Mouse (Mus musculus) cerebellum, adult 9-11 months (tissue): ENCODE data around the gene Gtpbp6.
A peak's percentile ranks its signal among the peaks of the same experiment; 100 is the strongest.
"Not testable (repeated sequence)": the region's sequence is repeated elsewhere in the genome, so short reads cannot be mapped to it uniquely, and the experiment has no call there.

Experiments used
- DNase-seq: peaks from one replicate; pipeline ENCODE4 v3.0.0; 2022

Gene Gtpbp6

DNA sequence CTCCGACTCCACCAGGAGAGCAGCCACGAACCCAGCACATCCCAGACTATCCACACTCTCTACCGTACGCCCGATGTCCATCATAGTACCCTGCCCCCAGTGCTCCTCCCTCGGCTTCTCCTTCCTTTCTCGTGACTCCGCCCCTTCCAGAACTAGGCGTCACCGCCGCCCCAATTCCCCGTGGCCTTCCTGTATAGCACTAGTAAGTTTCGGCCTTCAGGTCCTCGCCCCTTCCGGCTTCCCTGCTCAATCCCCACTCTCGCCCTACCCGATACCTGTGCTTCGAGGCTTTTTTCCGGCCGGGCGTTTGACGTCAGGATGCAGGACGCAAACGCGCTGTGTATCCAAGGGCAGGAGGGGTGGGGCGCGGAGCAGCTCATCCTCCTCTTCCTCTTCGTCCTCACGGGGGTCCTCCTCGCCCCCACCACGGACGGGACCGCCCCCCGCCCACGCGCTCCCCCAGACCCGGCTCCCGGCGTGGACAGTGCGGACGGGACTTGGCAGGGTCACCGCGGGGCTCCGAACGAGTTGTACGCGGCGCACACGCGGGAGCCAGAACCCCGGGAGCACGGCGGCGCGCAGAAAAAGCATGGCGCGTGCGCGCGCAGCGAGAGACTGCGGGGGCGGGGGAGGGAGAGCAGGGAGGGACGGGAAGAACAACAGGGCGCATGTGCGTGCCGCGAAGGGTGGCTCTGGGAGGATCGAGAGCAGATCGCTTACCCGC is at the start of gene Gtpbp6:
Gene Gtpbp6, minus strand, starts transcription at position 617 of the 724 bp plus-strand sequence.
- DNase-seq, result peak; percentile 97

DNA sequence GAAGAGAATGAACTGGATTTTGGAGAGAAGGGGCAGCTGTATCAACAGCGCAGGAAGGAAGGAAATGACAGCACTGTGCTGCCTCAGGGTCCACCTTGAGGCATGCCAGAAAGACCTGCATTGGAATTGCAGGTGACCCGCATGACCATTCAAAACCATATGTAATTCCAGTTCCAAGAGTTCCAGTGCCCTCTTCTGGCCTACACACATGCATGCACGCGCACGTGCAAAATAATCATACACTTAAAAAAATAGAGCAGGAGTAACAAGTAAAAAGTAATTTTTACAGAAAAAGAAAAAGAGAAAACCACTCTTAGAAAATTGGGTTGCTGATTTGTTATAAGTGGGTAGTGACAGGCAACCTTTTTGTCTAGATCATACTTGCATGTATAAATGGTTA is 35.0 kb upstream of the Gtpbp6 start:
- DNase-seq, result no peak

DNA sequence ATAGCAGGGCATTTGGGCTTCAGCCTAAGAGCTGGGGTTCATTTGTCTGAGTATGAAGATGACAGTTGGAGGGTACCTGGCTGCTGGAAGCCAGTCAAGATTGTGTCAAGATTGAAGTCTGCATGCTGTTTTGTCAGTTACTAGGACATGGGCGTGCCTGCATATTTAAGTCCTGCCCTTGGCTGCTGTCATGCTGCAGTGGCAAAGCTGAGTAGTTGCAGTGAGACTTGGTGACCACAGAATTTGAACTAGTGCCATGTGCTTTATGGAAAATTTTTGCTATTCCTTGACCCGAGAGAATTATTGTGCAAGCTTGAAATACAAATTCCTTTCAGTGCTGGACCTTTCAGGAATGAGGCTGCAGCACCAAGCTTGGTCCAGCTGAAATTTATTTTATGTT is 34.3 kb upstream of the Gtpbp6 start:
- DNase-seq, result no peak

DNA sequence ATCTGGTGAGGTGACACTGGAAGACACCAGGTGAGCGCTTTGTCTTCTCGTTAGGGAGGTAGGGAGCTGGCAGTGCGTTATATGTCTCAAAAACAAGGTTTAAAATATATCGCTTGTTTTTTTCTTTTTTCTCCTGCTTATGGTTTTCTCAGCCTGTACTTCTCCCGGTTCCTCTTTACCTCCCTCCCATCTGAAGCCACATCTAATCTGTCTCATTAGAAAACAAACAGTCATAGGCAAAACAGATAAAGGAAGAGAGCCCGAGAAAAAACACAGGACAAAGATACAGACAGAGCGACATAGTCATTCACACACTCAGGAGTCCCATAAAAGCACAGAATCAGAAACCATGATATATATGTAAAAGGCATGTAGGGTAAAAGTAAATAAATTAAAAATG is 32.4 kb upstream of the Gtpbp6 start:
- DNase-seq, result no peak

DNA sequence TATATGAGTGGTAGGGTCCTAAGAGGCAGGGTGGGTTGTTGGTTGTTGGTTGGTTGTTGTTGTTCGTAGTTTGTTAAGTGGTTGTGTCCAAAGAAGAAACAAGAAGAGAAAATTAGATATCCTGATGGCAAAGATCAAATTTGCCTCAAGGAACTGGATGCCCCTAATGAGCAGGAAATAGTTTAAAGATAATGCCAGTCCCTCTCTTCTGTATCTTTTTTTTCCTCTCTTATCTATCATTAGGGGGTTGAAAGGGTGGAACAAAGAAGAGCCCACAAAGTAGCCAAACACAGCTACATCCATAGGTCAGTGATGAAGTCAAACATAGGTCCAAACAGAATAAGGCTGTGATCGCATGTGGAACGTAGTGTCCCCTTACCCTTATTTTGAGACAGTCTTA is 31.3 kb upstream of the Gtpbp6 start:
- no peak for DNase-seq

DNA sequence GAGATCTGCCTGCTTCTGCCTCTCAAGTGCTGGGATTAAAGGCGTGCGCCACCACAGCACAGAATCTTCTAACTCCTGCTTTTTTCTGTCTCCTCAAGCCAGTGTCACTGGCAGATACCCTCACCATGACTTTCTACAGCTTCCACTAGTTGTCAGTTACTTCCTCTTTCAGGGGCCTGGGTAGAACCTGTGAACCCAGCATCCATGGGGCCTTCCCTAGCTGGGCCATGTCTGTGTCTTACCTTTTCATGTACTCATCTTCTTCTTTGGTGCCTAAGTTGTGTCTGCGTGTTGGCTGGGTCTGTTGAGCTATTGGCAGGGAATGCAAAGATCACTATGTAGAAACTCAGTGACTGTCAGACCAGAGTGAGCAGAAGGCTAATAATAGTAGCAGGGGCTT is 29.8 kb upstream of the Gtpbp6 start:
- DNase-seq, result no peak

DNA sequence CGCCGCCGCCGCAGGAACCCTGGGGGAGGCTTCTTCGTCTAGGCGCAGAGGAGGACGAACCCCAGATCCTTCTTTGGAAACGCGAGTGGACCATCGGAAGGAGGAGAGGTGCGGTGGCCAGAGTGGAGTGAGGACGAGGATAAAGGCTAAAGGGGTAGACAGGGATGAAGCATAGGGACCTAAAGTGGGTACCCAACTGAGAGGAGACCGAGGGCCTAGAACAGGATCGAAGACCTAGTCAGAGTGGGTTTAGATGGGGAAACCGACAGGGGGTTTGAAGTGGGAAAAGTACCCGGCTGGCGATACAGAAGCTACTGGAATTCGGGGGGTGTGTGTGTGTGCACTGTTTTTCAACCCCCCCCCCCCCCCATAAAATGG is 28.1 kb upstream of the Gtpbp6 start:
- DNase-seq, result no peak

DNA sequence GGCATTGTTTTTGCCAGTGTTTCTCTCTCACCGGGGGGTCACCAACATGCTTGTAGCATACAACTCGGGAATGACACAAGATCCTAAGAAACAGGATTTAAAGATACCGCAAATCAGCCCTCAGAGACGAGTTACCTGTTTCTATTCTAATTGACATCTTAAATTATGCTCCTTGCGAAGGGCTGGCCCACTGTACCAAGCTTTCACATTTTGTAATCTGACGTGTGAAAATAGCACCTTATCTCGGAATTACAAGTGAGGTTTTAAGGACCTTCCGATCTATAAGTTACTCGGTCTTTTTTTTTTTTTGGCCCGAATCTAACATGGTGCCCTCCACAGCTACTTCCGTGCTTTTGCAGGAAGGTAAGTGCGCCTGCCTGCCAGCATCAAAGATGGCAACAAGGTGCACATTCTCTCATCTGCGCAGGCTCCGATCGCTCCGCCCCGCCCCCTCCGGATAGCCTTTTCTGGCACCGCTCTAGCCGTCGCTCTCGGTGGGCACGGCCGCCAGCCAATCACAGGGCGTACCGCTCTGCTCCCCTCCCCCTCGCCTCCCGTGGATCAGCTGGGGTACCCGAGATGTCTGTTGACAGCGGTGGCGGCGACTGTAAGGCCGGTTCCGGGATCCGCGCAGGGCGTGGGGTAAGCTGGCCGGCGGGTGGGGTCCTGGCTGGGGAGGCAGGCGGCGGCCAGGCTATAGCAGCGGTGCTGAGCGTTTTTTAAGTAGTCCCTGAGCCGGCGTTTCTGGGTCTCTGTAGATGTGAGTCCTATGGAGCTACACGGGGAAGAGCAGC is 27.5 kb upstream of the Gtpbp6 start, which contains the start of gene Chfr:
Gene Chfr, plus strand, starts transcription at position 550 of the 794 bp plus-strand sequence.
- DNase-seq, result peak; percentile 99

DNA sequence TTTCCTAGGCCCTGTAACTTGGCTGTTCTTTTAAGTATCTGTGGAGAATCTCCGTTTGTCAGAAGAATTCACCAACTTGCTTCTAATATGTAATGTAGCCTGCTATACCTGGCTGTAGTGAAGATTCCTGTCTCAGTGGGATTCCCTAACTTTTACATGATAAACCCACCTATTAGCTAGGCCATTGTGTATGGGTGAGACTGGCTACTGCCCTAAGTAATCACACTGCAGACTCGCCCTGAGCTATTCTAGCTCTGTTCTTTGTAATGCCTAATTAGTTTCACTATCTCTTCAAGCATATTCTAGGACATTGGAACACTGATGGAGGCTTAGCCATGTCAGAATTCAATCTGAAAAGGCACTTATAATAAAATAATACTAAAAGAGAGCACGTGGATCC is 14.4 kb upstream of the Gtpbp6 start:
- not testable (repeated sequence) for DNase-seq

DNA sequence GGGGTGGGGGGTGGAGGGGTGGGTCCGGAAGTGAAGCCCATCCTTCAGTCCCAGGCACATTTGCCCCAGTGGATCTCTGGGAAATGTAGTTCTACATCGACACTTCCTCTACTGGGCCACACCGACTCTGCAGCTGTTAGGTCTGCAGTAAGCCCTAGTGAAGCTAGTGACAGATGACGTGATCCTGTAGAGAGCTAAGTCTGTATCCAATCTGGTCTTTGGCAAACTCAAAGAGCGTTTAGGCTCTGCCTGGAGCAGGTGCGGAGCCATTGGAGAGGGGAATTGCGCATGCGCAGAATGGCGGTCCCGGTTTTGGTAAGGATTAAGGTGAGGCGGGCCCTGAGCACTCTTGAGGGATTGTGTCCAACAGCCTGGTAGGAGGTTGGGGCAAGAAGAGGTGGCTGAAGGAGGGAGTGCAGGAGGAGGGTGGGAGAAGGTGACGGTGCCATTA is 2.0 kb upstream of the Gtpbp6 start, which contains the start of gene Zfp605:
Gene Zfp605, plus strand, starts transcription at position 102 of the 451 bp plus-strand sequence.
- peak; percentile 95 for DNase-seq

DNA sequence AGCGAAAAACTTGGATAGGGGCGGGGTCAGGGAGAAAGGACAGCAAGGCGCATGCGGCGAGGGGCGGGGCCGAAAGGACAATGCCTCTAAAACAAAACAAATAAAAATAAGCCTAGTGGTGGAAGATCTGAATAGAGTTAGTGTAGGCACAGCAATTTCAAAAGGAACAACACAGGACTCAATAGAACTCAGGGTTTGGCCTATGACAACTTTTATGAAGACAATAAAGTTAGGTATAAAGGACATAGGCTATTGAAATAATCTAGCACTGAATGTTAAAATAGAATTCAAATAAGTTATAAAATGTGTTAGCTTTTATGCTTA is 270 bp upstream of the Gtpbp6 start:
- DNase-seq, result no peak

DNA sequence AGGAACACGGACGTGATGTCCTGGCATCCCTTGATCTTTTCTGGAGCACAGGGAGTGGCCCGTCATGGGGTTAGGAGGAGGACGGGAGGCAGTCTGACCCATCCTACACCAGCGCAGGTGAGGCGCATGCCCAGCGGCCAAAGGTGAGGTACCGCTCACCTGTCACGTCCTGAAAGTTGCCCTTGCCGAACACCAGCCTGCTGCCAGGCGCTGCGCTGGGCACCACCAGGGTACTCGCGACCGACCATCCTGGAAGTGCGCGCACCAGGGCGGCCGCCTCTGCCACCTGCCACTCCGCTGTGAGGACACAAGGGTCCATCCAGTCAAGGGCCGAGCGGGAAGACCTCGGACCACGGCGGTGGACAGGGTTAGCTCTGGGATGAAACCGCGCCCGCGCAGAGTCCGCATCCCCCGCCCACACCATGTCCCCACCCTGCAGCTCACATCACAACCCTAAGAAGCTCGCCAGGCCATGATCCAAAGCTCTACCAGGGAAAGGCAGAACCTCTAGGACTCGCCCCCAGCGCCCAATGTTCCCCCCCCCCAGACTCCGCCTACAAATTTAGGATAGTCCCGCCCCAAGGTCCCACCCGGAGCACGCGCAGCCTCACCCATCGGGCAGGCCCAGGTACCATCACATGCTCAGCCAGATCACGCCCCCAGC is 964 bp downstream of the Gtpbp6 start:
- peak; percentile 82 for DNase-seq

DNA sequence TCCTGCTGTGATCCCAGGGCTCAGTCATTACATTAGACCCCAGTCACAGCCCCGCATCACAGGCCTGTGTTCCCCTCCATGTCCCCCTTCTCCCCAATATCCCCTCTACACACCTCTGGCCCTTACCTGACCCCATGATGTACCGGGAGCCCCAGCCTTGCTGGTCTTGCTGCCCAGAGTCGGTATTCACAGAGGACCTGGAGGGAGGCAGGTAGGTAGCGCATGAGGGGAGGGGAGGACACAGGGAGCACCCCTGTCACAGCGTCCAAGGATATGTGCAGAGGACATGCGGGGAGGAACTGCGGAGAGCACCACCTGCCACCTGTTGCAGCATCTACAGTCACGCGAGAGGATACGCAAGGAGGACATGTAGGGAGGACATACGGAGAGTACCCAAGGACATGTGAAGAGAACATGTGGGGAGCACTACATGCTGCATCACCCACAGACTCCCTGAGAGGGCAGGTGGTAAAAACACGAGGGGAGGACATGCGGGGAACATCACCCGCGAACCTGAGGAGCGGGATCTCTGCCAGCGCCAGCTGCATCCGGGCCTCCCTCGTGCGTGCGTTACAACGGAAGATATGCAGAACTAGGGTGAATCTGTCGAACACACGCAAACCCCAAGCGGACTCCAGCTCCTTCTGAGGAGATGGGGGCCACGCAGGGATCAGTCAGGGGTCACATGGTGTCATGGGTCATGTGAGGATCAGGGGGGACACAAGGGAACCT is 1.7 kb downstream of the Gtpbp6 start:
- peak; percentile 75 for DNase-seq

DNA sequence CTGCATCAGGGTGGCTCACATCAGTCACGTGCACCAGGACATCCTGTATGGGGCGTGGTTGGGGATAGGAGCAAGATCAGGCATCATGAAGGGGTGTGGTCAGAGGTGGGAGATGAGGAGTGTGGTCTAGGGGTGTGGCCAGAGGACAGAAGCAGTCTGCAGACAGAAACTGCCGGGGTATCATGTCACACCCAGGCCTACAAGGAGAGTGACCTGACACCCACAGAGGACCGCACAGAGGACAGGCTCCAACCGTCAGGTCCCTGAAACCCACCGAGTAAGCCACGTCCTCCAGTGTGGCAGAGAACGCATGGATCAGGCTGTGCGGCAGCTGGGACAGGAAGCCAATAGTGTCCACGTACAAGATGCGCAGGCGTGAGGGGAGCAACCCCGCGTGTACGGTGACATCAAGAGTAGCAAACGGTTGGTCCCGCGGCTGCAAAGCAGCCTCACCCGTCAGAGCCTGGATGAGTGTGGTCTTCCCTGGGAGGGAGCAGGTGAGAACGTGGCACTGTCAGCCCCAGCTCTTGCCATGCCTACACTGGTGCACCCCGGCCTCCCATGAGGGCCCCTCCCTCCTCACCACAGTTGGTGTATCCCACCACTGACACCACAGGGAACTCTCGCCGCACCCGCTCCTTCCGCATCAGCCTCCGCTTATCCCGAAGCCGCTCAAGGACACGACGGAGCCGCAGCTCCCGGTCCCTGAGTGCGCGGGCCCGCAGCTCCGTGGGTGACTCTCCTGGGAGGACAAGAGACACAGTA is 3.2 kb downstream of the Gtpbp6 start:
- DNase-seq, result peak; percentile 65

DNA sequence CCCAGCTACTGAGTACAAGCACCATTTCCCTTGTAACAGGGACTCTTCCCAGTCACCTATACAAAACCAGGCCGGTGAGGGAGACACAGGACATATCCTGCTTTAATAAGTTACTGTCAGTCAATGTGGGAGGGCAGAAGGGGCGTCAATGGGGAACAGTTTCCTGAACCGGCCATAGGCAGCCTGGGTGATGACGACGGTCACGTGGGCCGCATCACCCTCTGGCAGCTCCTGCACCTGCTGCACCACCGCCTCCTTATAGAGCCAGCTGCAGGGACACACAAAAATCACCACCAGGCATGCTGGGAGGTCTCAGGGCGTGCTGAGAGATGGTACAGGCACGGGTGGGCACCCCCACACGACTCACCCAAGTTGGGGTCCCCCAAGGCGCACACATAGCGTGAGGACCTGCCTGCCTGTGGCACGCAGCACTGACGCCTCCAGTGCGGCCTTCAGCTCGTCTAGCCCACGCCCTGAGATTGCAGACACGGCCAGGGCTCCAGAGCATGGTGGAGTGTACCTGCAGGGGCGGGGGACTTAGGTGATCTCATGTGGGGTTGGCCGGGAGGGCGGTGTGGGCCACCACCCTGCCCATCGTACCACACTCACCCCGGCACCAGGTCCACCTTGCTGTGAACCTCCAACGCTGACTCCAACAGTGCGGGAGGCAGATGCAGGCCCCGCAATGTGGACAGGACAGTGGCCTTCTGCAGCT is 3.9 kb downstream of the Gtpbp6 start:
- DNase-seq, result peak; percentile 61

DNA sequence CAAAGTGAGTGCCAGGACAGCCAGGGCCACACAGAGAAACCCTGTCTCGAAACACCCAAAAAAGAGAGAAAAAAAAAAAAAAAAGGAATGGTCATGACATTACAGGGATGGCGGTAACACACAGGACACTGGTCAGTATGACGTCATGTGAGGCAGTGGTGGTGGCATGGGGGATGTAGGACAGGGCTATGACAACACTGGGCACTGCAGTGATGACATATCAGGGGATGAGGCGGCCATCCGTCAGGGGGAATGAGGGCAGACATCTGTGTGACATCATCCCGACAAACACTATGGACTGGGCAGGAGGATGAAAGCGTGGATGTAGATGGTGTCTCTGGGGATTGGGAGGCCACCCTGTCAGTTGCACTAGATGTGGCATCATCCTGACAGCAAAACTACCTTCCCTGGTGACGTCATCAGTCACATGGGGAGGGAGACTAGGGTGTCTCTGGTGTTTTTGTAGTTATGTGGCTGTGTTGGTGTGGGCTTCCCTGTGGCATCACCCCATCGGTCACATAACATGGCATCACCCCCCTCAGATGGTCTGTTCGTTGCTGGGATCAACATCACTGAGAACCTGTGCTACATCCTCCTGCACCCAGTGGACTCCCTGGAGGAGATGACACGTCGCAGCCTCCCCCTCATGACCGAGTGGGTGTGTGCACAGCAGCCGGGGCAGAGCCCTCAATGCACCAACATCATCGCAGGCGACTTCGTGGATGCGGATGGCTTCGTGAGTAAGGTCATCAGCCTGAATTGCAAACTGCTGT is 5.0 kb downstream of the Gtpbp6 start:
- DNase-seq, result peak; percentile 55

DNA sequence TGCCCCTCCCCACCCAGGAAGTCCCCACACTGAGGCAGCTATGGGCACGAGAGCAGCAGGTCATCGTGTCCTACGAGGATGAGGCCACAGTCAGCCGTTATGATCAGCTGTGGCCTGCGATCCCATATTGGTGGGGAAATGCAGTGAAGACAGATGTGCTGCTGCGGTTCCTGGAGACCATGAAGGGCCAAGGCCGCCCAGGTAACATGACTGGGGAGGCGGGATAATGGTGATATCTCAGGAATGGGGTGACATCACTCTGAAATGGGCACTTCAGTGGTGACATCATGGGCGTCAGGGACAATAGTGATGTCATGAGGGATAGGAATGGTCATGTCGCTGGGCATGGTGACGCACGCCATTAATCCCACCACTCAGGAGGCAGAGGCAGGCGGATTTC is 5.6 kb downstream of the Gtpbp6 start:
- no peak for DNase-seq

DNA sequence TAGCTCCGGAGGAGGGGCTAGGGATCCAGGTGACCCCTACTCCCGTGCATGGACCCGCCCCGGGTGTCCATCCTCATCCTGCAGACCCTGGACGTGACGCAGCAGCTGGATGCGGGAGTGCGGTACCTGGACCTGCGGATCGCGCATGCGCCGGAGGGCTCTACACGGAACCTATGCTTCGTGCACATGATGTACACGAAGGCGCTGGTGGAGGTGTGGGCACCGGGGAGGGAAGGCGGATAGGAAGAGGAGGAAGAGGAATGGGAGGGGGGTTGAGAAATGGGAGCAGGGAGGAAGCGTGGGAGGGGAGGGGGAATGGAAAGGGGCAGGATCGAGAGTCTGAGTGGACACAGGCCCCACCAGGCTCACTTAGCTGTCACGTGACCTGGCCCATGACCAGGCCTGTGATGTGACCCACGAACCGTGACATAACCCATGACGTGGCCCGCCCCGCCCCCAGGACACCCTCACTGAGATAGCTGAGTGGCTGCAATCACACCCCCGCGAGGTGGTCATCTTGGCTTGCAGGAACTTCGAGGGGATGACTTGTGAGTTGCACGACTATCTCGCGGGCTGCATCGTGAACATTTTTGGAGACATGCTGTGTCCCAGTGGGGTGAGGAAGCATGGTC is 6.2 kb downstream of the Gtpbp6 start:
- DNase-seq, result peak; percentile 85

DNA sequence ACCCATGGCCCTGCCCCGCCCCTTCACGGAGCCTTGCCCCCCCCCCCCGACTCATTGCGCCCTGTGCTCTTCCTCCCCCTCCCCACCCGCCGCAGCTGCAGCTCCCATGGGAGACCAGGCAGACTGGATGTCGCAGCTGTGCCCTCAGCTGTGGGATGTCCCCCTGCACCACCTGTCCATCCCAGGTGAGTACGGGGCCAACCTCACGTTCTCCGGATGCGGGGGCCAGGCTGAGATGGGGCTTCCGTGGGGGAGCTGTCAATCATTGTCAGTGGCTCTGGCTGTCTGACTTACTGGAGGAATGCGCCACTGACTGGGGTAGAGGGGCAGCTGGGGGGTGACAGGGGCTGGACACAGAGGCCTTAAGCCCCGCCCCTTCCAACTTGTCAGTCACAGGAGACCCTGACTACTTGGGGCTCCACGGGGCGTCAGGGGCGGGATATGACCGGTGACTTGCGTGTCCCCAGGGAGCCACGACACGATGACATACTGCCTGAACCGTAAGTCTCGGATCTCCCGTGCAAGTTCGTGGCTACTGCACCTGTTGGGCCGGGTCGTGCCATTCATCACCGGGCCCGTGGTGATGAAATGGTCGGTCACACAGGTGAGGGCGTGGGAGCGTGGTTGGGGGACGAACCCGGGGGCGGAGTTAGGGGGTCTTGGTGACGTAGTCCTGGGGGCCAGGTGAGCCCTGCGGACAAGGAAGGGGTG is 6.9 kb downstream of the Gtpbp6 start:
- peak; percentile 78 for DNase-seq
